8 mouse cellular contexts compared by ENCODE assay signal in the genomic region with DNA sequence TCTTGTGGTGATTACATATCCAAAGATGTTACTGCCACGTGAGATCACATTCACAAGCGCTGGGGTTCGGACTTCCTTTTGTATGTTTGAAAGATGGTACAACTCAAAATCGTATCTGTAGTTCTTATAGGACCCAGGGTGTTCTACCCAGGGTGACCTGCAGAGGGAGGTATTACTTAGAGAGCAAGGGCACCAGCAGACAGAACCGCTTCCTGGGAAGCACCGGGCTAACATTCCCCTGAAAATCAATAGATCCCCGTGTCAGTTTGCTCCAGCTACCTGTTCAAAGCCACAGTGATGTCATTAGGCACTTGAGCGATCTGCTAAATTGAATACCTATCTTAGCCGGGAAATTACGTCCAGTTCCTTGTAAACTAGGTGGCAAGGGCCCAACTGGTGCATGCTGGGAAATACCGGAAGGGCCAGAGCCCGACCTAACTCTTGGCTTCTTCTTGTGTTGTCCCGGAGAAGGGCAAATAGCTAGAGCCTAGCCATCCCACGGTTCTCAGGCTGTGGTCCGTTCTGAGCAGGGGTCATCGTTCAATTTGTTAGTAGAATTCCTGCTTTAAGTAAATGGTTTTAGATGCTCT. TPM values are rescaled to one million over a fixed set of nuclear protein-coding genes. Genes with fewer than 3 reads are reported as not detected.
DNase-seq lines count a peak whose midpoint lies in the region; ATAC-seq lines count a peak whose summit lies in the region.

No protein-coding gene starts in this region.

- 55% methylated on average over 16 of the region's 16 CpGs for WGBS in midbrain, embryonic 10.5 days
- WGBS in midbrain, embryonic 16.5 days = 58% methylated on average over 16 of the region's 16 CpGs
- WGBS in liver, embryonic 13.5 days (ENCODE audit: insufficient replicate concordance) = 49% methylated on average over 16 of the region's 16 CpGs
- 62% methylated on average over 16 of the region's 16 CpGs for WGBS in forebrain, embryonic 15.5 days

- no peaks in the 10 kb centered on the region for H3K36me3 ChIP-seq in midbrain, embryonic 10.5 days
- H3K36me3 ChIP-seq in midbrain, embryonic 16.5 days (ENCODE audit: control insufficient read depth, insufficient read depth, low read length) = no peaks in the 10 kb centered on the region
- peaks cover 9% of the 10 kb centered on the region for H3K36me3 ChIP-seq in liver, embryonic 13.5 days
- no peaks in the 10 kb centered on the region for H3K36me3 ChIP-seq in forebrain, embryonic 15.5 days

- intact Hi-C loops in heart, postnatal 10 days (cut with DNase I) = no loop called here

- ATAC-seq in midbrain, embryonic 16.5 days = no peak
- no peak for ATAC-seq in liver, embryonic 13.5 days (ENCODE audit: low read depth)
- no peak for ATAC-seq in forebrain, embryonic 15.5 days (replicated peaks)

- H3K27me3 ChIP-seq in midbrain, embryonic 10.5 days (ENCODE audit: low read depth, poor library complexity, severe bottlenecking) = no peaks in the 10 kb centered on the region
- no peaks in the 10 kb centered on the region for H3K27me3 ChIP-seq in midbrain, embryonic 16.5 days (ENCODE audit: control insufficient read depth, insufficient read depth, low read depth, low read length)
- no peaks in the 10 kb centered on the region for H3K27me3 ChIP-seq in liver, embryonic 13.5 days
- no peaks in the 10 kb centered on the region for H3K27me3 ChIP-seq in forebrain, embryonic 15.5 days

- H3K9ac ChIP-seq in midbrain, embryonic 16.5 days (ENCODE audit: low read depth, low read length) = no peak overlapping the region
- H3K9ac ChIP-seq in liver, embryonic 13.5 days = no peak overlapping the region
- H3K9ac ChIP-seq in forebrain, embryonic 15.5 days (replicated peaks) = no peak overlapping the region

- peaks cover 1% of the 10 kb centered on the region; the same call in 1 of the 2 replicates for H3K4me1 ChIP-seq in midbrain, embryonic 10.5 days
- peaks cover 2% of the 10 kb centered on the region; the same call in 1 of the 2 replicates for H3K4me1 ChIP-seq in midbrain, embryonic 16.5 days (ENCODE audit: control insufficient read depth, insufficient read depth, low read length)
- H3K4me1 ChIP-seq in liver, embryonic 13.5 days (replicated peaks) = peaks cover 10% of the 10 kb centered on the region; the same call in 1 of the 2 replicates
- no peaks in the 10 kb centered on the region for H3K4me1 ChIP-seq in forebrain, embryonic 15.5 days

- no peak overlapping the region for H3K27ac ChIP-seq in midbrain, embryonic 10.5 days (replicated peaks)
- H3K27ac ChIP-seq in midbrain, embryonic 16.5 days (ENCODE audit: low read length) = no peak overlapping the region
- H3K27ac ChIP-seq in liver, embryonic 13.5 days = no peak overlapping the region
- no peak overlapping the region for H3K27ac ChIP-seq in forebrain, embryonic 15.5 days (replicated peaks)

- no peak overlapping the region for H3K4me2 ChIP-seq in midbrain, embryonic 16.5 days (ENCODE audit: low read length)
- peak overlapping the region; percentile 13; the same call in 1 of the 2 replicates for H3K4me2 ChIP-seq in liver, embryonic 13.5 days
- no peak overlapping the region for H3K4me2 ChIP-seq in forebrain, embryonic 15.5 days (replicated peaks)

- DNase-seq in midbrain, embryonic 10.5 days (ENCODE audit: low spot score) = peak; percentile 36
- DNase-seq in T-cell, adult 2 months (ENCODE audit: low spot score) = peak; percentile 20
- peak; percentile 36 to 48 for DNase-seq in cerebellum, postnatal 36 days
- DNase-seq in heart, postnatal 10 days = peak; percentile 65 to 75
- DNase-seq in liver, embryonic 13.5 days = peak; percentile 57
- DNase-seq in right cerebral cortex, postnatal 14 days = peak; percentile 75

- no peaks in the 10 kb centered on the region for H3K9me3 ChIP-seq in midbrain, embryonic 10.5 days (replicated peaks)
- no peaks in the 10 kb centered on the region for H3K9me3 ChIP-seq in midbrain, embryonic 16.5 days (replicated peaks; ENCODE audit: control insufficient read depth, low read length, poor library complexity, severe bottlenecking)
- H3K9me3 ChIP-seq in liver, embryonic 13.5 days (replicated peaks) = peaks cover 5% of the 10 kb centered on the region; the same call in 1 of the 2 replicates
- no peaks in the 10 kb centered on the region for H3K9me3 ChIP-seq in forebrain, embryonic 15.5 days

- H3K4me3 ChIP-seq in midbrain, embryonic 10.5 days = no peak overlapping the region
- no peak overlapping the region for H3K4me3 ChIP-seq in midbrain, embryonic 16.5 days (ENCODE audit: low read depth, low read length)
- H3K4me3 ChIP-seq in liver, embryonic 13.5 days (replicated peaks) = no peak overlapping the region
- no peak overlapping the region for H3K4me3 ChIP-seq in forebrain, embryonic 15.5 days

RNA-seq across cellular contexts. Expression of a gene that starts 14.2 kb away (rescaled TPM):
- 0.05 and 0.10 TPM in 2 replicates for polyA plus RNA-seq in midbrain, embryonic 10.5 days (2016; fragmentation: Nextera tagmentation; extraction: Ambion mirVana)
- 0.35 TPM in 2 replicates for polyA plus RNA-seq in midbrain, embryonic 16.5 days (2015; fragmentation: Nextera tagmentation; extraction: Ambion mirVana)
- under 1 TPM in 1 of 2 experiments, not detected in 1; 0.14 TPM for total RNA-seq in heart, postnatal 10 days (2021)
- polyA plus RNA-seq in liver, embryonic 13.5 days (2015; fragmentation: Nextera tagmentation; extraction: Ambion mirVana) = 8.1 and 9.2 TPM in 2 replicates
- 0.08 and 0.11 TPM in 2 replicates for polyA plus RNA-seq in forebrain, embryonic 15.5 days (2015; fragmentation: Nextera tagmentation; extraction: Ambion mirVana)

RNA-seq across cellular contexts. Expression of a gene that starts 27.6 kb away (rescaled TPM):
- 0.05 TPM in 1 of 2 replicates, not detected in the other for polyA plus RNA-seq in midbrain, embryonic 10.5 days (2016; fragmentation: Nextera tagmentation; extraction: Ambion mirVana)
- polyA plus RNA-seq in midbrain, embryonic 16.5 days (2015; fragmentation: Nextera tagmentation; extraction: Ambion mirVana) = 0.04 TPM in 1 of 2 replicates, not detected in the other
- total RNA-seq in heart, postnatal 10 days (2021) = under 1 TPM in 1 of 2 experiments, not detected in 1; 0.17 TPM
- polyA plus RNA-seq in liver, embryonic 13.5 days (2015; fragmentation: Nextera tagmentation; extraction: Ambion mirVana) = 0.03 TPM in 1 of 2 replicates, not detected in the other
- not detected in 2 replicates for polyA plus RNA-seq in forebrain, embryonic 15.5 days (2015; fragmentation: Nextera tagmentation; extraction: Ambion mirVana)

RNA-seq across cellular contexts. Expression of a gene that starts 48.0 kb away (rescaled TPM):
- polyA plus RNA-seq in midbrain, embryonic 10.5 days (2016; fragmentation: Nextera tagmentation; extraction: Ambion mirVana) = 2.3 and 2.4 TPM in 2 replicates
- 3.2 and 3.4 TPM in 2 replicates for polyA plus RNA-seq in midbrain, embryonic 16.5 days (2015; fragmentation: Nextera tagmentation; extraction: Ambion mirVana)
- total RNA-seq in heart, postnatal 10 days (2021) = 1 to 10 TPM; 6.4 to 7.3 TPM
- 1.1 and 1.3 TPM in 2 replicates for polyA plus RNA-seq in liver, embryonic 13.5 days (2015; fragmentation: Nextera tagmentation; extraction: Ambion mirVana)
- 3.2 and 3.5 TPM in 2 replicates for polyA plus RNA-seq in forebrain, embryonic 15.5 days (2015; fragmentation: Nextera tagmentation; extraction: Ambion mirVana)

Comparison
In these comparisons a context has a peak if more than half of its experiments do, and no peak if none do; other contexts are left out.
1. DNase-seq: peak in every context shown above with its lines; median percentile 75 in right cerebral cortex, postnatal 14 days; 70 in heart, postnatal 10 days; 57 in liver, embryonic 13.5 days; 42 in cerebellum, postnatal 36 days; 36 in midbrain, embryonic 10.5 days; 20 in T-cell, adult 2 months.